Mouse (Mus musculus) lung, postnatal 0 days (tissue): ENCODE measurements around the gene Anapc11. TPM values are rescaled to one million over a fixed set of nuclear protein-coding genes. Genes with fewer than 3 reads are reported as not detected.

ENCODE experiments used
- ATAC-seq: fragments of 200-750 bp; cut with Nextera tagmentation; 2 replicates; pipeline ENCODE4 v1.8.0; 2017; ENCODE audit warnings: moderate library complexity
- DNase-seq: peaks from one replicate; pipeline ENCODE4 v3.0.0-alpha.2; 2016; ENCODE audit warnings: low spot score
- H3K27ac ChIP-seq: fragments of 300-500 bp; sonication (generic); 2 replicates; pipeline ENCODE4 v1.5.1; 2014; ENCODE audit warnings: antibody characterized with exemption, mild to moderate bottlenecking, low read length, mixed read lengths
- H3K27me3 ChIP-seq: fragments of 300-500 bp; sonication (generic); replicated peaks from 2 replicates; pipeline ENCODE4 v1.6.1; 2014; ENCODE audit warnings: low read length, mixed read lengths; ENCODE audit not compliant: insufficient read depth
- H3K36me3 ChIP-seq: fragments of 300-500 bp; sonication (generic); 2 replicates; pipeline ENCODE4 v1.6.1; 2014; ENCODE audit warnings: low read length, mixed read lengths; ENCODE audit not compliant: insufficient read depth
- H3K4me1 ChIP-seq: fragments of 300-500 bp; sonication (generic); 2 replicates; pipeline ENCODE4 v1.6.1; 2014; ENCODE audit warnings: antibody characterized with exemption, low read depth, low read length, mixed read lengths; ENCODE audit not compliant: insufficient read depth
- H3K4me2 ChIP-seq: fragments of 300-500 bp; sonication (generic); replicated peaks from 2 replicates; pipeline ENCODE4 v1.6.1; 2014; ENCODE audit warnings: low read depth, mild to moderate bottlenecking, low read length, moderate library complexity, mixed read lengths
- H3K4me3 ChIP-seq: fragments of 300-500 bp; sonication (generic); 2 replicates; pipeline ENCODE4 v1.5.1; 2014; ENCODE audit warnings: low read depth, low read length
- H3K9ac ChIP-seq: fragments of 300-500 bp; sonication (generic); replicated peaks from 2 replicates; pipeline ENCODE4 v1.6.1; 2014; ENCODE audit warnings: low read depth, mild to moderate bottlenecking
- H3K9me3 ChIP-seq: fragments of 300-500 bp; sonication (generic); 2 replicates; pipeline ENCODE4 v1.6.1; 2016; ENCODE audit warnings: low read length, mixed read lengths
- CTCF ChIP-seq: IDR thresholded peaks from 2 replicates; pipeline ENCODE4 v1.5.1; 2016; ENCODE audit warnings: antibody characterized with exemption, mild to moderate bottlenecking
- EP300 ChIP-seq: IDR thresholded peaks from 2 replicates; pipeline ENCODE4 v1.6.1; 2016; ENCODE audit warnings: antibody characterized with exemption, mild to moderate bottlenecking, control low read depth
- WGBS: fragments of 180-500 bp; shearing (Covaris S2); extraction: QIAGEN DNeasy Blood & Tissue Kit; methylation state at CpG from one replicate; pipeline ENCODE4 v1.1.7; 2014; 5-methylcytosine and 5-hydroxymethylcytosine counted together
- polyA plus RNA-seq: library from polyadenylated mRNA; unstranded; fragments of >200 nt; fragmentation: Nextera tagmentation; extraction: Ambion mirVana; gene quantifications from 2 replicates; pipeline ENCODE4 v1.2.1, GENCODE M21; 2015

Gene Anapc11
- polyA plus RNA-seq, 1 experiment from 2014 or later, result 138 TPM

DNA sequence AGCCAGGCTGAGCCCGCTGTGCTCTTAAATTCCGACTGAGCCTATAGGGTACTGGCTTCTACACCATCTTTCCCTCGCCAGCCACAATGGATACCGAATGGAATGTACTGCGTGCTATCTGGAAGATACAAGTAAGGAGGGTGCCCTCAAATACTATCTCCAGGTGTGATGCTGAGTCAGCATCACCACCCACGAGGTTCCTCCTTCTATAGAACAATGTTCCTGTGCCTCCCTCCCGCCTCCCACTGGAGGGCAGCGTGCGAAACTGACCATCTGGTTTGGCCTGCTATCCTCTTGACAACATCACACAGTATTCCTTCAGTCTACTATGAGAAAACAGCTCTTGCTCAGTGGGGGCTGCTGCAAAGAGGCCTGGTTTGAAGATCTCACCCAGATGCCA, 33.1 kb upstream of the Anapc11 start:
- Histone ChIP-seq H3K27me3 (no peaks in the 10 kb centered on the region), H3K4me3 (no peak overlapping the region), H3K36me3 (peaks cover 79% of the 10 kb centered on the region), H3K9me3 (no peaks in the 10 kb centered on the region), H3K9ac (no peak overlapping the region), H3K27ac (no peak overlapping the region), H3K4me2 (no peak overlapping the region), H3K4me1 (no peaks in the 10 kb centered on the region)
- TF ChIP-seq CTCF (no peak), EP300 (no peak)
- ATAC-seq (no peak), DNase-seq (no peak)
- whole genome bisulfite sequencing, result 88% methylated on average over 9 of the region's 9 CpGs

DNA sequence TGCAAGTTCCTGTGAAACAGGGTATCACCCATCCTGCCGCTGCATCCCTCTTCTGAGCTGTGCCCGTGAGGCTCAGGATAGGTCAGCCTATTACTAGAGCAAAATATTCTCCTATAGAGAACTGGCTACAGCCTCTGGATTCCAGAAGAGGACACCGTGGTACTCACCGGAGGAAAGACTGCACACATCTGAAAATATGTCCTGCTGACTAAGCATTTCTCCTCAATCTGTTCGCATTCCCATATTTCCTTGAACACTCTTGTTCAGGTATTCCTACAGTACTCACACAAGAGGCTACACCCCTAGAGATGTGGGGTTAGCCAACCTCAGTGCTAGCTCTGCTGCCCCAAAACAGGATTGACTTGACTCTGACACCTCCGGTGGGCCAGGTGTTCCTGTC, 29.9 kb upstream of the Anapc11 start:
- DNase-seq, result no peak
- H3K9ac ChIP-seq, result no peak overlapping the region
- 86% methylated on average over 6 of the region's 6 CpGs for WGBS
- no peak overlapping the region for H3K4me3 ChIP-seq
- H3K4me2 ChIP-seq, result no peak overlapping the region
- 0 out of 2 replicates have a peak, but pooled peaks cover 4% of the 10 kb centered on the region for H3K4me1 ChIP-seq
- no peak for ATAC-seq
- no peaks in the 10 kb centered on the region for H3K9me3 ChIP-seq
- H3K27me3 ChIP-seq, result no peaks in the 10 kb centered on the region
- TF ChIP-seq CTCF (no peak), EP300 (no peak)
- H3K36me3 ChIP-seq, result peaks cover 52% of the 10 kb centered on the region
- no peak overlapping the region for H3K27ac ChIP-seq

DNA sequence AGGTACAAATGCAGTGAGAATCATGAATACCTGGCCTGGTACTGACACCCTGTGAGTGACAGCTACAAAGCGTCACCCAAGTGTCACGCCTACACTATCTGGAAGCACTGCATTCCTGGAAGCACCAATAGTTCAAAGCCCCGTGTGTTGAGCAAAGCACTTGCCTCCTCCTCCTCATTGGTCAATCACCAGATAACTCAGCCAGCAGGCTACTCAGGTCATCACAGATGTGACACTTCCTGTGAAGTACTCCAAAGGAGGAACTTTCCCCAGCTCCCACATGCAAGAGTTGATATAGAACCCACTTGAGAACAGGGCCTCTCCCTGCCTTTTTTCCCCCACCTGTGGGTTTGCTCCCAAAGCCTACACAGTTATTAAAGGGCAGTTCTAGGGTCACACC, 27.1 kb upstream of the Anapc11 start:
- 0 out of 2 replicates have a peak overlapping the region, but pooled peaks have one; percentile 0 for H3K27ac ChIP-seq
- peak overlapping the region; percentile 80; the same call in 1 of the 2 replicates for H3K4me2 ChIP-seq
- H3K4me1 ChIP-seq, result peaks cover 8% of the 10 kb centered on the region; the same call in 1 of the 2 replicates
- H3K36me3 ChIP-seq, result peaks cover 31% of the 10 kb centered on the region
- WGBS, result 49% methylated on average over 3 of the region's 3 CpGs
- H3K9me3 ChIP-seq, result no peaks in the 10 kb centered on the region
- DNase-seq, result peak; percentile 31
- peak overlapping the region; percentile 87; the same call in 1 of the 2 replicates for H3K4me3 ChIP-seq
- no peaks in the 10 kb centered on the region for H3K27me3 ChIP-seq
- no peak overlapping the region for H3K9ac ChIP-seq
- ATAC-seq, result no peak
- TF ChIP-seq EP300 (no peak), CTCF (no peak)

DNA sequence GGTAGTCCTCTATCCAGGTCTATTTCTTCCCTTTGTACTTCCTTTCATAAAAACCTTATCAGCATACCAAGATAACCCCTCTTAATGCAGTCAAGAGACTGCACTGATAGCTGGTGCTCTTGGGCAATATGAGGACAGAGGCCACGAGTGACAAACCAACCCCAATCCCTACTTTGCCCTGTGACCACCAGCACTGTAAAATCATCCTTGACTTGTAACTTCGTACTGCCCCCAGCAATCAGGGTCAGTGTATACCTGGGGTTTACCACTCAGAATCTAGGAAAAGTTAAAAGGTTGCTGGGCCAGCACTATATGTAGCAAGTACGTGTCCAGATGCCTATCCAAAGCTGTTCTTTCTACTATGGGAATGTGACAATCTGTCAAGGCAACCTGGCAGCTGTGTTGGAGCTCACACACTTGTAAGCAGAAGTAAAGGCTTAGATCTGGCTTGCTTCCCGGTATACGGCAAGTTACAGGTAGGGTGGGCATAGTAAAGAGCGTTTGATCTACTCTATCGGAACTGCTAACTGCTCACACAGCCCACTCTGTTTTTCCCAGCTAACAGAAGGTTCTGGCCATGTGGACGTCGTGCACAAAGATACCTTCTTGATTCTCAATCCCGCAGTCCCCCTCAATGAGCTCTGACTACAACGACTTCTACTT, 26.3 kb upstream of the Anapc11 start:
- no peaks in the 10 kb centered on the region for H3K27me3 ChIP-seq
- 4% methylated on average over 11 of the region's 11 CpGs for WGBS
- H3K36me3 ChIP-seq, result peaks cover 26% of the 10 kb centered on the region
- no peaks in the 10 kb centered on the region for H3K9me3 ChIP-seq
- H3K9ac ChIP-seq, result peak overlapping the region; percentile 77
- H3K4me3 ChIP-seq, result peak overlapping the region; percentile 87
- no peak for TF ChIP-seq CTCF
- no peak for TF ChIP-seq EP300
- peaks cover 8% of the 10 kb centered on the region; the same call in 1 of the 2 replicates for H3K4me1 ChIP-seq
- peak overlapping the region; percentile 80 for H3K4me2 ChIP-seq
- ATAC-seq (no peak), DNase-seq (peak; percentile 19)
- H3K27ac ChIP-seq, result peak overlapping the region; percentile 96

DNA sequence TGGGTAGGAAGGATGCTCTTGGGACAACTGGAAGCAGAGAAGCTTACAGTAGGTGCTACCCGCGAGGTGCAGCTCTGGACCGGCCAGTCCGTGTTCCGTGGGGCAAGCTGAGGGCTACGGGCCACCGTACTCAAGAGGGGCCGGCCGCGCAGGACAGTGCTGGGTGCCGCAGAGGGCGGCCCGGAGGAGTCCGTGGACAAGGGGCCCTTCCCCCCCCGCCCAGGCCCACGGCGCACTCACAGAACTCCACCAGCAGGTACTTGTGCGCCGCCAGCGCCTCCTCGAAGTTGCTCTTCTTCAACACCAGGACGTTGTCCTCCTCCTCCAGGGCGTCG, 25.8 kb upstream of the Anapc11 start:
- Histone ChIP-seq H3K4me3 (peak overlapping the region; percentile 87), H3K9ac (peak overlapping the region; percentile 77), H3K4me2 (peak overlapping the region; percentile 80), H3K27me3 (no peaks in the 10 kb centered on the region), H3K9me3 (no peaks in the 10 kb centered on the region), H3K36me3 (peaks cover 21% of the 10 kb centered on the region), H3K27ac (peak overlapping the region; percentile 96), H3K4me1 (peaks cover 8% of the 10 kb centered on the region; the same call in 1 of the 2 replicates)
- ATAC-seq (peak; percentile 16), DNase-seq (no peak)
- no peak for TF ChIP-seq EP300
- TF ChIP-seq CTCF, result 0 out of 2 replicates have a peak, but pooled peaks have one; percentile 14
- 0% methylated on average over 19 of the region's 24 CpGs for WGBS

DNA sequence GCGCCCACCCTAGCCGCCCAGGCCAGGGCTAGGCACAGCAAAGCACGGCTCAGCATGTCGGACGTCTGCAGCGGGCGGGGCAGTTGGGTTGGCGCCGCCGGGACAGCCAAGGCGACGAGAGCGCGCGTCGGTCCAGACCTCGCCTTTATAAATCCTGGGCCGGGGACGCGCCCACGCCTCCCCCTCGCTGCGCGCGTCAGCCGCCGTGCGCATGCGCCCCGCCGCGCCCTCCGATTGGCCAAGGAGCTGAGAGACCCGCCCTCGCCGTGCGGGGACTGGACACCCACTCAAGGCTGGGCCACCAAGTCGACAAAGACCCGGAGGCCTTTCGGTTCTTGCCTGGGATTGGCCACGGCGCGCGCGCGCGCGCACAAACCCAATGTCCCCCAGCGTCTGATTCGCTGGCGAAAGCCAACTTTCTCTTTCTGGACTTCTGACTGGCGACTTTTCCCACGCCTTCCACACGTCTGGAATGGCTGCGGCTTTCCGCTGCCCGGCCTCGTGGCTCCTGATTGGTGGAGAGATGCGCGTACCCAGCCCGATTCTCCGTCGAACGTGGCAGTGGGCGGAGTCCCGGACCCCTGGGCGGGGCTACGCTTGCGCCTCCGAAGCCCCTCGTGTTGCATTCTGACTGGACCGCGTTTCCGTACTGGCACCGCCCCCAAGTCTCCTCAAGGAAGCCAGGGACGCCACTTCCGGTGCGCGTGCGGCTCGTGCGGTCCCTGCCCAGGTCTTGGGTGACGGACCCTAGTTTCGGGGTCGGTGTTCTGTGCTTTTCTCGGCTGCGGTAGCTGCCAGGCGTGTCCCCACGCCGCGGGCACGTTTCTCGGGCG, 25.3 kb upstream of the Anapc11 start, which contains the start of gene P4hb:
Gene P4hb (minus strand): TSS at position 502 of the 833 bp plus-strand sequence.
- under 1% methylated on average over 84 of the region's 94 CpGs for WGBS
- peak within 1 kb of the TSS; percentile 87 for H3K4me3 ChIP-seq
- H3K36me3 ChIP-seq, result peaks cover 19% of the 10 kb centered on the region
- TF ChIP-seq EP300 (no peak; the same call in 1 of the 2 replicates), CTCF (no peak; the same call in 1 of the 2 replicates)
- H3K9me3 ChIP-seq, result no peaks in the 10 kb centered on the region
- H3K27me3 ChIP-seq, result no peaks in the 10 kb centered on the region
- H3K27ac ChIP-seq, result peak within 1 kb of the TSS; percentile 96
- peak within 1 kb of the TSS; percentile 77 for H3K9ac ChIP-seq
- DNase-seq (peak; percentile 100), ATAC-seq (peak; percentile 95)
- H3K4me2 ChIP-seq, result peak within 1 kb of the TSS; percentile 80
- H3K4me1 ChIP-seq, result peaks cover 8% of the 10 kb centered on the region; the same call in 1 of the 2 replicates
